Mouse (Mus musculus) testis, adult 2 months (tissue): ENCODE results near the gene Otud7a.

Experiments used
- CTCF ChIP-seq: fragments of 200-500 bp; IDR thresholded peaks from 2 replicates; pipeline ENCODE4 v1.5.1; 2012; ENCODE audit warnings: low read depth, mild to moderate bottlenecking, inconsistent platforms, low read length, moderate library complexity; ENCODE audit not compliant: control insufficient read depth, insufficient read depth, insufficient replicate concordance
- POLR2A ChIP-seq: fragments of 200-500 bp; IDR thresholded peaks from 2 replicates; pipeline ENCODE4 v1.6.1; 2012; ENCODE audit warnings: low read depth, mild to moderate bottlenecking, inconsistent platforms, low read length, moderate library complexity; ENCODE audit not compliant: control insufficient read depth

- TF ChIP-seq CTCF, result no peak
- TF ChIP-seq POLR2A, result no peak
Measured at GRCm38 (mm10) chr7:63523051-63523450, 78.5 kb downstream of the Otud7a start.
